Mouse (Mus musculus) embryonic facial prominence, embryonic 11.5 days (tissue): ENCODE data around the gene Nfib. TPM values are rescaled to one million over a fixed set of nuclear protein-coding genes. Genes with fewer than 3 reads are reported as not detected.
A peak's percentile ranks its signal among the peaks of the same experiment; 100 is the strongest.

Source experiments
- ATAC-seq: fragments of 200-750 bp; cut with Nextera tagmentation; replicated peaks from 2 replicates; pipeline ENCODE4 v1.8.0; 2017; ENCODE audit warnings: low read depth; ENCODE audit not compliant: insufficient number of reproducible peaks, low FRiP score, low TSS enrichment
- DNase-seq: peaks from one replicate; pipeline ENCODE4 v3.0.0-alpha.2; 2015; ENCODE audit warnings: low spot score
- H3K27ac ChIP-seq: fragments of 300-500 bp; sonication (generic); replicated peaks from 2 replicates; pipeline ENCODE4 v1.5.1; 2014; ENCODE audit warnings: mild to moderate bottlenecking, low read depth, low read length, control low read depth
- H3K27me3 ChIP-seq: fragments of 300-500 bp; sonication (generic); 2 replicates; pipeline ENCODE4 v1.6.1; 2014; ENCODE audit warnings: mild to moderate bottlenecking, low read length, moderate library complexity, mixed read lengths; ENCODE audit not compliant: control insufficient read depth, insufficient read depth
- H3K36me3 ChIP-seq: fragments of 300-500 bp; sonication (generic); replicated peaks from 2 replicates; pipeline ENCODE4 v1.6.1; 2014; ENCODE audit warnings: low read depth, mild to moderate bottlenecking, low read length, moderate library complexity, mixed read lengths; ENCODE audit not compliant: control insufficient read depth, insufficient read depth
- H3K4me1 ChIP-seq: fragments of 300-500 bp; sonication (generic); 2 replicates; pipeline ENCODE4 v1.6.1; 2014; ENCODE audit warnings: low read length, mixed read lengths; ENCODE audit not compliant: control insufficient read depth, insufficient read depth
- H3K4me2 ChIP-seq: fragments of 300-500 bp; sonication (generic); 2 replicates; pipeline ENCODE4 v1.6.1; 2014; ENCODE audit warnings: low read depth, mild to moderate bottlenecking, control low read depth, low read length, moderate library complexity
- H3K4me3 ChIP-seq: fragments of 300-500 bp; sonication (generic); 2 replicates; pipeline ENCODE4 v1.5.1; 2014; ENCODE audit warnings: low read depth, low read length, control low read depth
- H3K9ac ChIP-seq: fragments of 300-500 bp; sonication (generic); replicated peaks from 2 replicates; pipeline ENCODE4 v1.6.1; 2014; ENCODE audit warnings: mild to moderate bottlenecking, control low read depth, low read length
- H3K9me3 ChIP-seq: fragments of 300-500 bp; sonication (generic); replicated peaks from 2 replicates; pipeline ENCODE4 v1.6.1; 2016; ENCODE audit warnings: mild to moderate bottlenecking, low read length, inconsistent platforms, mixed read lengths; ENCODE audit not compliant: control insufficient read depth
- WGBS: fragments of 180-500 bp; shearing (Covaris S2); extraction: QIAGEN DNeasy Blood & Tissue Kit; methylation state at CpG from one replicate; pipeline ENCODE4 v1.1.7; 2014; 5-methylcytosine and 5-hydroxymethylcytosine counted together
- polyA plus RNA-seq: library from polyadenylated mRNA; unstranded; fragments of >200 nt; fragmentation: Nextera tagmentation; extraction: Ambion mirVana; gene quantifications from 2 replicates; pipeline ENCODE4 v1.2.1, GENCODE M21; 2014

Gene Nfib
- polyA plus RNA-seq, 1 experiment from 2014 or later = 30.9 TPM

GRCm38 (mm10) chr4:82436656-82437055 is 268.9 kb downstream of the Nfib start:
- no peak for ATAC-seq
- H3K27ac ChIP-seq = no peak overlapping the region
- no peak overlapping the region for H3K4me3 ChIP-seq
- H3K9me3 ChIP-seq = no peaks in the 10 kb centered on the region
- no peak for DNase-seq
- no peak overlapping the region for H3K4me2 ChIP-seq
- WGBS = 84% methylated on average over 2 of the region's 2 CpGs
- H3K4me1 ChIP-seq = no peaks in the 10 kb centered on the region
- no peaks in the 10 kb centered on the region for H3K27me3 ChIP-seq
- no peaks in the 10 kb centered on the region for H3K36me3 ChIP-seq
- H3K9ac ChIP-seq = no peak overlapping the region

- no peak for ATAC-seq
- H3K9ac ChIP-seq = no peak overlapping the region
- DNase-seq = no peak
- H3K36me3 ChIP-seq = no peaks in the 10 kb centered on the region
- no peak overlapping the region for H3K4me3 ChIP-seq
- H3K27me3 ChIP-seq = no peaks in the 10 kb centered on the region
- H3K4me2 ChIP-seq = no peak overlapping the region
- H3K27ac ChIP-seq = no peak overlapping the region
- H3K9me3 ChIP-seq = no peaks in the 10 kb centered on the region
- H3K4me1 ChIP-seq = no peaks in the 10 kb centered on the region
- WGBS = 55% methylated on average over 5 of the region's 5 CpGs
Measured at GRCm38 (mm10) chr4:82435716-82436115, 269.8 kb downstream of the Nfib start.

- Histone ChIP-seq H3K36me3 (no peaks in the 10 kb centered on the region), H3K9ac (no peak overlapping the region), H3K27me3 (no peaks in the 10 kb centered on the region), H3K4me1 (no peaks in the 10 kb centered on the region), H3K4me3 (no peak overlapping the region), H3K9me3 (no peaks in the 10 kb centered on the region), H3K4me2 (no peak overlapping the region), H3K27ac (no peak overlapping the region)
- ATAC-seq (no peak), DNase-seq (no peak)
- 72% methylated on average over 13 of the region's 13 CpGs for WGBS
Measured at GRCm38 (mm10) chr4:82433926-82434705, 271.4 kb downstream of the Nfib start.

GRCm38 (mm10) chr4:82431831-82432230 is 273.7 kb downstream of the Nfib start:
- WGBS = 93% methylated on average over 8 of the region's 8 CpGs
- Histone ChIP-seq H3K27ac (no peak overlapping the region), H3K4me3 (no peak overlapping the region), H3K9ac (no peak overlapping the region), H3K27me3 (no peaks in the 10 kb centered on the region), H3K36me3 (no peaks in the 10 kb centered on the region), H3K4me2 (no peak overlapping the region), H3K9me3 (no peaks in the 10 kb centered on the region), H3K4me1 (no peaks in the 10 kb centered on the region)
- no peak for DNase-seq
- ATAC-seq = no peak

- 50% methylated on average over 3 of the region's 3 CpGs for WGBS
- ATAC-seq (no peak), DNase-seq (no peak)
- Histone ChIP-seq H3K4me1 (no peaks in the 10 kb centered on the region), H3K4me2 (no peak overlapping the region), H3K9ac (no peak overlapping the region), H3K36me3 (no peaks in the 10 kb centered on the region), H3K27me3 (no peaks in the 10 kb centered on the region), H3K4me3 (no peak overlapping the region), H3K27ac (no peak overlapping the region), H3K9me3 (no peaks in the 10 kb centered on the region)
Measured at GRCm38 (mm10) chr4:82430802-82431201, 274.7 kb downstream of the Nfib start.

- ATAC-seq (no peak), DNase-seq (no peak)
- H3K9ac ChIP-seq = no peak overlapping the region
- H3K27me3 ChIP-seq = no peaks in the 10 kb centered on the region
- no peaks in the 10 kb centered on the region for H3K9me3 ChIP-seq
- no peaks in the 10 kb centered on the region for H3K36me3 ChIP-seq
- no peak overlapping the region for H3K4me3 ChIP-seq
- H3K4me2 ChIP-seq = no peak overlapping the region
- 87% methylated on average over 4 of the region's 4 CpGs for WGBS
- no peak overlapping the region for H3K27ac ChIP-seq
- H3K4me1 ChIP-seq = no peaks in the 10 kb centered on the region
Measured at GRCm38 (mm10) chr4:82426224-82426623, 279.3 kb downstream of the Nfib start.

- no peak for ATAC-seq
Measured at GRCm38 (mm10) chr4:82418241-82418640, 287.3 kb downstream of the Nfib start.

GRCm38 (mm10) chr4:82415817-82416216 is 289.7 kb downstream of the Nfib start:
- no peak overlapping the region for H3K4me2 ChIP-seq
- H3K4me1 ChIP-seq = no peaks in the 10 kb centered on the region
- H3K27me3 ChIP-seq = no peaks in the 10 kb centered on the region
- no peaks in the 10 kb centered on the region for H3K9me3 ChIP-seq
- H3K9ac ChIP-seq = no peak overlapping the region
- no peak overlapping the region for H3K27ac ChIP-seq
- H3K4me3 ChIP-seq = no peak overlapping the region
- WGBS = 80% methylated on average over 4 of the region's 4 CpGs
- ATAC-seq = no peak
- DNase-seq = peak; percentile 36
- no peaks in the 10 kb centered on the region for H3K36me3 ChIP-seq

More at GRCm38 (mm10) chr4:82418241-82418640, 287.3 kb downstream of the Nfib start:
- Histone ChIP-seq H3K36me3 (no peaks in the 10 kb centered on the region), H3K9me3 (no peaks in the 10 kb centered on the region), H3K4me3 (no peak overlapping the region), H3K9ac (no peak overlapping the region), H3K4me1 (no peaks in the 10 kb centered on the region), H3K27me3 (no peaks in the 10 kb centered on the region), H3K4me2 (no peak overlapping the region), H3K27ac (no peak overlapping the region)
- 79% methylated on average over 4 of the region's 4 CpGs for WGBS
- no peak for DNase-seq
